ENCODE assay signal across 9 mouse cellular contexts in the genomic region with DNA sequence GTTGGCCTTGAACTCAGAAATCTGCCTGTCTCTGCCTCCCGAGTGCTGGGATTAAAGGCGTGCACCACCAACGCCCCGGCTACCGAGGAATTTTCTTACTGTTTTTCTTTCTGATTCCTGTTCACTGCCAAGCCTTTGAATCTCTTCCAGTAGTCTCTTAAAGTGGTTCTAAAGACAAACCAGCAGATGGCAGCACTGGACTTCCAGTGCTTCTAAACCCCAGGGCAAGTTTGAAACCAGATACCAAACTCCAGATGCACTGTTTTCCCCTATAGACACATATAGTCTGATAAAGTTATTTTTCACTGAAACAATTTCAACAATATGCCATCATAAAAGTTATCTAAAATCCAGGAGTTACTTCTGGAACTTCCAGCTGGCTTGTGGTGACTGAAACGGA. TPM values are rescaled to one million over a fixed set of nuclear protein-coding genes. Genes with fewer than 3 reads are reported as not detected.
DNase-seq lines count a peak whose midpoint lies in the region; ATAC-seq lines count a peak whose summit lies in the region.
"Had no signal": no experiment of that assay in that cellular context is flagged by ENCODE, and none has a peak within 500 bp of the region (broad histone marks: within the 10 kb centered on the region; RNA-seq: fewer than 3 reads in every experiment).

No protein-coding gene starts in this region.

- 60% methylated on average over 6 of the region's 6 CpGs for WGBS in embryonic facial prominence, embryonic 11.5 days

- no peaks in the 10 kb centered on the region for H3K9me3 ChIP-seq in embryonic facial prominence, embryonic 11.5 days (replicated peaks; ENCODE audit: control insufficient read depth, low read length)
- H3K9me3 ChIP-seq: midbrain, embryonic 12.5 days had no signal

- no peak overlapping the region for H3K4me2 ChIP-seq in embryonic facial prominence, embryonic 11.5 days (ENCODE audit: low read depth, low read length)
- H3K4me2 ChIP-seq: midbrain, embryonic 12.5 days had no signal

- H3K4me3 ChIP-seq in embryonic facial prominence, embryonic 11.5 days (ENCODE audit: low read depth, low read length) = no peak overlapping the region
- H3K4me3 ChIP-seq: midbrain, embryonic 12.5 days had no signal

- H3K27ac ChIP-seq in embryonic facial prominence, embryonic 11.5 days (replicated peaks; ENCODE audit: low read depth, low read length) = no peak overlapping the region
- H3K27ac ChIP-seq: midbrain, embryonic 12.5 days had no signal

- H3K4me1 ChIP-seq in embryonic facial prominence, embryonic 11.5 days (ENCODE audit: control insufficient read depth, insufficient read depth, low read length) = no peaks in the 10 kb centered on the region
- H3K4me1 ChIP-seq: midbrain, embryonic 12.5 days had no signal

- ATAC-seq in embryonic facial prominence, embryonic 11.5 days (replicated peaks; ENCODE audit: insufficient number of reproducible peaks, low FRiP score, low TSS enrichment, low read depth) = no peak

- H3K27me3 ChIP-seq in embryonic facial prominence, embryonic 11.5 days (ENCODE audit: control insufficient read depth, insufficient read depth, low read length) = no peaks in the 10 kb centered on the region
- H3K27me3 ChIP-seq: midbrain, embryonic 12.5 days had no signal

- no peaks in the 10 kb centered on the region for H3K36me3 ChIP-seq in embryonic facial prominence, embryonic 11.5 days (replicated peaks; ENCODE audit: control insufficient read depth, insufficient read depth, low read depth, low read length)

- DNase-seq in layer of hippocampus, adult 11-12 months (ENCODE audit: low spot score) = peak; percentile 73
- no peak for DNase-seq in layer of hippocampus, adult 8-10 months (ENCODE audit: low spot score in 2 of 2)
- DNase-seq in ES-CJ7 (ENCODE audit: low read depth, low spot score) = peak; percentile 78
- peak; percentile 66 for DNase-seq in adrenal gland, postnatal 14 days
- DNase-seq in embryonic facial prominence, embryonic 11.5 days (ENCODE audit: low spot score) = peak; percentile 87
- peak; percentile 53 to 68 for DNase-seq in left cerebral cortex, adult 18-20 months (ENCODE audit: low spot score in 2 of 2)
- peak; percentile 87 for DNase-seq in retina, embryonic 14.5 days (ENCODE audit: low spot score)
- no peak for DNase-seq in ovary, postnatal 10 days (ENCODE audit: low spot score)

- no peak overlapping the region for H3K9ac ChIP-seq in embryonic facial prominence, embryonic 11.5 days (replicated peaks; ENCODE audit: low read length)
- H3K9ac ChIP-seq: midbrain, embryonic 12.5 days had no signal

RNA-seq across cellular contexts. Expression of a gene that starts 19.4 kb away (rescaled TPM):
- 10 to 100 TPM; 55.6 to 81.3 (median 64.7) TPM for total RNA-seq in layer of hippocampus, adult 8-10 months (2022)
- 181 and 188 TPM in 2 replicates for total RNA-seq in adrenal gland, postnatal 14 days (2021)
- polyA plus RNA-seq in embryonic facial prominence, embryonic 11.5 days (2014; fragmentation: Nextera tagmentation; extraction: Ambion mirVana) = 19.9 and 20.2 TPM in 2 replicates
- total RNA-seq in left cerebral cortex, adult 18-20 months (2021) = 10 to 100 TPM; 55.2 to 60.6 TPM

RNA-seq across cellular contexts. Expression of a gene that starts 34.7 kb away (rescaled TPM):
- total RNA-seq in layer of hippocampus, adult 8-10 months (2022) = 10 to 100 TPM; 16.5 to 22.5 (median 17.9) TPM
- 98.2 and 112 TPM in 2 replicates for total RNA-seq in adrenal gland, postnatal 14 days (2021)
- polyA plus RNA-seq in embryonic facial prominence, embryonic 11.5 days (2014; fragmentation: Nextera tagmentation; extraction: Ambion mirVana) = 15.8 and 18.2 TPM in 2 replicates
- 10 to 100 TPM; 15.4 to 16.1 TPM for total RNA-seq in left cerebral cortex, adult 18-20 months (2021)

RNA-seq across cellular contexts. Expression of a gene that starts 43.6 kb away (rescaled TPM):
- 100 to 1,000 TPM in 2 of 4 experiments, 10 to 100 TPM in 2; 91.9 to 121 (median 102) TPM for total RNA-seq in layer of hippocampus, adult 8-10 months (2022)
- total RNA-seq in adrenal gland, postnatal 14 days (2021) = 19.5 and 23.8 TPM in 2 replicates
- polyA plus RNA-seq in embryonic facial prominence, embryonic 11.5 days (2014; fragmentation: Nextera tagmentation; extraction: Ambion mirVana) = 13.6 and 17.0 TPM in 2 replicates
- total RNA-seq in left cerebral cortex, adult 18-20 months (2021) = 10 to 100 TPM; 81.4 to 84.1 TPM

RNA-seq across cellular contexts. Expression of a gene that starts 43.7 kb away (rescaled TPM):
- total RNA-seq in layer of hippocampus, adult 8-10 months (2022) = 10 to 100 TPM; 49.1 to 55.3 (median 52.6) TPM
- total RNA-seq in adrenal gland, postnatal 14 days (2021) = 81.0 and 87.7 TPM in 2 replicates
- polyA plus RNA-seq in embryonic facial prominence, embryonic 11.5 days (2014; fragmentation: Nextera tagmentation; extraction: Ambion mirVana) = 110 and 114 TPM in 2 replicates
- 10 to 100 TPM; 52.8 to 54.1 TPM for total RNA-seq in left cerebral cortex, adult 18-20 months (2021)

Comparison
In these comparisons a context has a peak if more than half of its experiments do, and no peak if none do; other contexts are left out.
1. DNase-seq: peak in layer of hippocampus, adult 11-12 months (single experiment), ES-CJ7 (single experiment), adrenal gland, postnatal 14 days (single experiment), embryonic facial prominence, embryonic 11.5 days (single experiment), left cerebral cortex, adult 18-20 months (2 of 2) and retina, embryonic 14.5 days (single experiment); none in layer of hippocampus, adult 8-10 months (0 of 2) and ovary, postnatal 10 days (single experiment).